Mouse (Mus musculus): ENCODE results near the gene Edc4.

Edc4 gene

GRCm38 (mm10) chr8:105943321-105943739 is 62.6 kb downstream of the Edc4 start, which contains the start of gene Lcat:
Lcat (minus strand) TSS chr8:105943382.
- no peak for DNase-seq
